Mouse (Mus musculus): ENCODE measurements at regions not wholly inside any gene's neighbourhood (a gene's known extent, or its start where the extent isn't known, plus 50 kb on each side); places are given as distances from the start of the nearest gene placed in this dataset.

DNA sequence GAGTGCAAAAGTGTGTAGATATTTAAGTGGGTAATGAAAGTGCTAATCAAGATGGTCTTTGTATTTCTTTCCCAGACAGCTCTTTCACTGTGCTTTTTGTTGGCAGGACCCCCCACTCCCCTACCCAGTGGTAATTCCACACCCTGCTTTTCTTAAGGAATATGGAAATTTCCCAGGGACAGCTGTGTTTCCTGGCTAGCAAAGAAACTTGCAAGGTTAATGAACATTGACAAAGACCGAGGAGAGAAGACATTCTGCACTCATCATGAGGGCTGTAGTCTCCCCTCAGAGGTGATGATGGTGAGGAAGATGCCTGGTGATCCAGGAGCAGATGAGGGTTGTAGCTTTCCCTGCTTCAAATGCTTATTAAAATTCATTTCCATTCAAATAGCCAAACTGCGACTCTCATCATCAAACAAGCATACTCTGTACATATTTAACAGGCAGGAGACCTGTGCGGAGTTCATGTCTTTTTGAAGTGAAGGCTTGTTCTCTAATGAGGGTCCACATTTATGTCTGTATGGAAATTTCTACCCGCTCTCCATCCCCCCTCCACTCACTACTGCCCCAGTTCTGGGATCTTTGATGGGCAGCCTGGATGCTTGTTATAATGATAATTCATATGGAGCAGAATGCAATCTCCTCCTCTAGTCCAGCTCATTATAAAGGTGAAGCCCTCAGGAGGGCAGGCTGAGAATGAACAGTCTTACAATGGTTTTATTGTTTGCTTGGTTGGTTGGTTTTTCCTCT is 364.1 kb upstream of the Camk1g start:
- intact Hi-C loops (cut with DNase I) = no loop called here
- TF ChIP-seq CTCF (IDR thresholded peaks at IDR 0.05) = no peak
- H3K4me3 ChIP-seq = no peak overlapping the region
- no peak for DNase-seq
- no peak overlapping the region for H3K27ac ChIP-seq

DNA sequence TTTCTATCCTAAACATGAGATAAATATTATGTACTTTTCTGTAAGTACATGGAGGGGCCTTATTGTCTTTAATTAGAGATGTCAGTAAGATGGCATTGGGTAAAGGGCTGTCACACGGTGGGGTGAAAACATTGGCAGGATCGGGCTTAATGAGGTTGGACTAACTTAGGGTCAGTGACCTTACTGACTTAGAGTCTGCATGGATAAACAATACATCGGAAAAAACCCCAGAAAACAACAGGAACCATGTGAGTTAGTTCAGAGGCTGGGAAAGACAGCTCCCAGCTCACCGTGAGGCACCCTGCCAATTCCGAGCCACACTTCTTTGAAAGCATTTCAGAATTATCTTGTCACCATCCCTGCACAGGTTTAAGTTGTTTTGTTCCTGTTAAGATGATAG is 363.3 kb upstream of the Camk1g start:
- intact Hi-C loops (cut with DNase I) = no loop called here
- Histone ChIP-seq H3K4me3 (no peak overlapping the region), H3K27ac (no peak overlapping the region)
- DNase-seq = no peak
- TF ChIP-seq CTCF (IDR thresholded peaks at IDR 0.05) = no peak

DNA sequence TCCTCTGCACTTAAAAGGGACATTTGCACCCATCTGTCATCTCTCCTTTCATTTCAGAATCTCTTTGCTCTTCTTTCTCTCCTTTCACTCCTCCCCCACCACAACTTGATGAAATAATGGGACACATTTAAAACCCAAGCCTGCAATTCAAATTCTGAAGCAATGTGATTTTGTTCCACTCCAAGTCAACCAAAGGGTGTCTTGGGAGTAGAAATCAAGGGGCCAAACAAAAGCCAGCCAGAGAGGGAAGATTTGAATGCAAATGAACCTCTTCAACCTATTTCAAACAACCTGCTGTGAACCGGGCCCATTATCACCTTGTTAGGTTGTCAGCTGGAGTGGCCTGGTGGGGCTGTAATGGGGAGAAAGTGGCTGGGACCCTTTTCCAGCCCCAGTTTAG is 362.0 kb upstream of the Camk1g start:
- H3K4me3 ChIP-seq = no peak overlapping the region
- H3K27ac ChIP-seq = no peak overlapping the region
- intact Hi-C loops (cut with DNase I) = no loop called here
- no peak for DNase-seq
- no peak for TF ChIP-seq CTCF (IDR thresholded peaks at IDR 0.05)

DNA sequence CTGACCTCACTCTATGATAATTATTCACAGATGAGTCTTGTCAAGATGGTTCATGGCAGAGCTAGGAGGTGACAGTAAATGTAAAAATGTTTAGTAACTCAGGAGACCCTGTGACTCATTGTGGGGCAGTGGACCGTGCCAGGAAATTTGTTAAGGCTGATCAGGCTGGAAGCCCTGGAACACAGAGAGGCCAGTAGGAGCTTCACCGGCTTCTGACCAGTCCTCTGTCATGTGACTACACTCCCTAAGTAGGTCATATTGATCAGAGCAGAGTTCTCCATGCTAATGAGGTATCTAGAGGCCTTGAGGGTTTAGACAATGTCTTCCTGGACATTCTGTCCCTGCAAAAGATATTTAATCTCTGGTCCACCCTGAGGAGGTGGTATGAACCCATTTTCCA is 351.8 kb upstream of the Camk1g start:
- Histone ChIP-seq H3K27ac (no peak overlapping the region), H3K4me3 (no peak overlapping the region)
- intact Hi-C loops (cut with DNase I) = no loop called here
- no peak for TF ChIP-seq CTCF (IDR thresholded peaks at IDR 0.05)
- no peak for DNase-seq

DNA sequence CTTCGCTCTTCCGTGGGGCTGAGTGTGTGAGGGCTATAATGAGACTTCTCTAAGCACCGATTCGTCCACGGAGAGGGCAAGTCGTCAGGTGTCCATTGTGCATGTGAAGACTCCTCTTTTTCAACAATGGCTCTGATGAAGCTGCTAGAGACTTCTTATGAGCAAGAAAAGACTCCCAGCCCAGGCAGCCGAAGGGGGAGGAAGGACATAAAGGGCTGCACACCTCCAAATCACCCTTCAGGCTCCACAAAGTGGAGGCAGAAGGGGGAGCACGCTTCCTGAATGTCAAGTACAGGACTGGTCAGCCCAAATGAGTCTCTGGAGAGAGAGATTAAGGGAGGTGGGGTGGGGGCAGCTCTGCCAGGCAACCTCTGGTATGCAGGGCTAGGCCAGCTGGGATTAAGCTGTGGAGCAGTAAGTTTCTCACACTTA is 350.3 kb upstream of the Camk1g start:
- TF ChIP-seq CTCF (IDR thresholded peaks at IDR 0.05) = no peak
- Histone ChIP-seq H3K27ac (no peak overlapping the region), H3K4me3 (no peak overlapping the region)
- no peak for DNase-seq
- intact Hi-C loops (cut with DNase I) = no loop called here

DNA sequence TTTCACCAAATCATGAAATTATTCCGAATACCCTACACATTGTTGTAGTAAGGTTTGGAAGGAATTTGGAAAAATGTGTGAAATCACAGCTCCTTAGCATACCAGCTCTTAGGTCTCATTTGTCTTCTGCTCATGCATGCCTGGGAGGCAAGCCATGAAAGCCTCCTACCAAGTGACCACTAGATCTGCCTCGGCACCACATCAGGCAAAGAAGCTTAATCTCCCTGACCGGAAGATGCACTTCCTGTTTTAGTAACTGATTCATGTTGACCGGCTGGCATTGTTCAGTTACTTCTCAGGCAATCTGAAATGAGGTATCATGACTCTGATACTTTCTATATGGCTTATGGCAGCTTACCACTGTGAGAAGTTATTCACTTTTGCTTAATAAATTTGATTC is 345.2 kb upstream of the Camk1g start:
- no peak overlapping the region for H3K4me3 ChIP-seq
- intact Hi-C loops (cut with DNase I) = no loop called here
- no peak for DNase-seq

DNA sequence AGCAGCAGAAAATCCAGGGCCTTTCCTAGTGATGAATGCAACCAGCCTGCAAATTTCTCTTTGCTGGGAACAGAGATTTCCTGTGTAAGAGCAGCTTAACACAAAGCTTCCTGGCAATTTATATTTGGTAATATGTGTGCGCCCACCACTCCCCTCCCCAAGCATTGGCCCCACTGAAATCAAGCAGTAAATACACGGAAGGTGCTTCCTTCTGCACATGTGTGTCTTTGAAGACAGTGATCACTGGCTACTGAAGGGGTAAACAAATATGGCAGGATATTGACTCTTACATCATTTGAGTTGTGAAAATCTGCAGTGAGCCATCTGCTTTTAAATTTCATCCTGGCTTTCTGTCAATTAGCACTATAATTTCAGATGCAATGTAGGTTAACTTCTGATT is 344.5 kb upstream of the Camk1g start:
- TF ChIP-seq CTCF (IDR thresholded peaks at IDR 0.05) = no peak
- Histone ChIP-seq H3K4me3 (no peak overlapping the region), H3K27ac (no peak overlapping the region)
- intact Hi-C loops (cut with DNase I) = no loop called here
- no peak for DNase-seq

More for the DNA sequence above, 345.2 kb upstream of the Camk1g start:
- no peak overlapping the region for H3K27ac ChIP-seq
- TF ChIP-seq CTCF (IDR thresholded peaks at IDR 0.05) = no peak

DNA sequence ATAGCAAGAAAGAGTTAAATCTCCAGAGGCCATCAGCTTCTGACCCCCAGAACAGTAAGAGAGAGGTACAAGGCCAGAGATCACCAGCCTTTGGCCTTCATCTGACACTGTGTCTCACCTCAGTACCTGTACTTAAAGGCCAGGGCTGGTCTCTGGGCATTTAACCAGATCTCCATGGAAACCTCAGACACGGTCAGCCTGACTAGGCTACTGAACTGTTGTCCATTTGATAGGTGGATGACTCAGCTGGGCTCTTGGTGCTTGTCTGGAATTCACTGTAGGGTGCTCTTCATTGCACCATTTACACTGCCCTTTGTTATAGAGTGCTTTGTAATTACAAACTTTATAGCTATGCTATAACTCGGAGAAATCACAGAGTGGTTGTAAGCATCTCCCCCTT is 335.1 kb upstream of the Camk1g start:
- Histone ChIP-seq H3K4me3 (no peak overlapping the region), H3K27ac (no peak overlapping the region)
- no peak for DNase-seq
- TF ChIP-seq CTCF (IDR thresholded peaks at IDR 0.05) = no peak
- intact Hi-C loops (cut with DNase I) = no loop called here

DNA sequence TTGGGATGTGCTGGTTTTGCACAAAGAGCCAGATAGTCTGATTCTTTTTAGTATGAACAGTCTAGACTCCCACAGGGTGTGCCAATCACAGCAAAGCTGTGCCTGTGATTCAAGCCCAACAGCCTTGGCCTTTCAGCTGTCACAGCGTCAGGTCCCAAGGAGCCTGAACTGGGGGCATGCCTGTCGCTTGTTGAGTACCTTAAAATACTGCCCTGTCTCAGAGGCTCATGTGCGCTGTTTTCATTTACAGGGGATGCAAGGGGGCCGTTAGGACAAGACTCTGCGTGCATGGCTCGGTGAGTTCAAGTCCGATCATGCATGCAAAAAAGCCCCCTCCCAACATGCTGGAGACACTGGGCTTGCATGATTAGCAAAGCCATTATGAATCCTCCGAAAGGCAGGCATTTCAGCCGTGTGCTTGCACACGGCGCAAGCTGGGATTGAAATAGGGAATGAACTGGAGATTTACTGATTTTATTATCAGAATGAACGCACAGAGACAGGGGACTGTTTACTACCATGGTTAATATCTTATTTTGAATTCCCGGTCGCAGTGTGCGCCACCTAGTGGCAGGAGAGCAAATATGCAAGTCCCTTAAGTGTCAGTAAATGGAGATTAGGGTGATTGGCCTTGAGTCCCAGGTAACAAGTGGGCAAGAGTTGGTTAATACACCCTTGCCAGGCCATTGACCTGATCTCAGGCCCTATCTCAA is 332.8 kb upstream of the Camk1g start:
- intact Hi-C loops (cut with DNase I) = loop anchor here (2.0 to 5.0 kb wide), 3 partner anchors 126 to 316 kb away; no protein-coding TSS in a partner anchor
- DNase-seq = peak; percentile 50
- H3K27ac ChIP-seq = no peak overlapping the region
- 0 out of 2 replicates have a peak overlapping the region, but pooled peaks have one; percentile 34 for H3K4me3 ChIP-seq
- TF ChIP-seq CTCF (IDR thresholded peaks at IDR 0.05) = peak; percentile 97

DNA sequence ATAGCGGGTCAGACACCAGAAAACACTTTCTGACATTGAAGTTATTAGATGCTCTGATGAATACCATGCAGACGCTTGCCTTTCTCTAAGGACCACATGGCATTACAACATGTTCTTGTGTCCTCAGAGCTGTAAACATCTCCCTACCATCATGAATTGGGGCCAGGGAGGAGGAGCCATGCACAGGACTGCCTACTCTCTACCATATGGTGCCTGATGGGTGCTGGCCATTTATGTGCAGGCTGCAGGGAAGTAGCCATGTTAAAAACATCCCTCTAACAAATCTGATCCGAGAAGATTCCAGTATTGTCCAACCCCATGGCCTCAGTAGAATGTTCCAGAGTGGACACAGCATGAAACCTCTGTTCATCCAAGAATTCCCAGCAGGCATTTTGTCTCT is 330.1 kb upstream of the Camk1g start:
- intact Hi-C loops (cut with DNase I) = loop anchor here (5.0 kb wide), 1 partner anchor 248 kb away; no protein-coding TSS in a partner anchor
- TF ChIP-seq CTCF (IDR thresholded peaks at IDR 0.05) = no peak
- DNase-seq = no peak
- Histone ChIP-seq H3K4me3 (no peak overlapping the region), H3K27ac (no peak overlapping the region)

DNA sequence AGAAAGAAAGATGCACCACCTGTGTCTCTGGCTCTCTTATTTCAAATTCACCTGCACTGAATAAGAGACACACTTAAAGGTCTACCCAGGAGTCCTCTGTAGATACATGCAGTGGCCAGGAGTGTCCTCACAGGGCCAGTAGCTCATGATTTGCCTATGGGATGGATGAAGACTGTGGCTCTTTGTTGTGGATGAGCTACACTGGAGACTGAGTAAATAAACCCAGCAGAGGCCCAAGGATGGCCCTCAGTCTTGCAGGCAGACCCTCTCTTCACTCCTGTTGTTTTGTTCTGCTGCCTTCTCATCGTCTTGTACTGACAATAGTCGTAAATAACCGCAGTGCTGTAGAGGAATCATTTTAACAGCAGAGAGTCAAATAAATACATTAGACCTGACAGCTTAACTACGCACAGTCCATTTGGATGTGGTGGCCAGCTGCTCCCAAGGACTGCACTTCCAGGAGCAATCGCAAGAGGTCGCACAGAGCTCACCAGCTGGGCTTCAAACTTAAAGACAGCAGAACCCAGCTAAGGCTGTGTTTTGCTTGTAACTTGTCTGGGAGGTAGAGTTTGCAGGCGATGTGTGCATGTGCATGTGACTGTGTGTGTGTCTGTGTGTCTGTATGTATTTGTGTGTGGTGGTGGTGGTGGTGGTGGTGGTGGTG is 328.6 kb upstream of the Camk1g start:
- TF ChIP-seq CTCF (IDR thresholded peaks at IDR 0.05) = peak; percentile 85
- intact Hi-C loops (cut with DNase I) = no loop called here
- DNase-seq = peak; percentile 61
- Histone ChIP-seq H3K27ac (no peak overlapping the region), H3K4me3 (no peak overlapping the region)

DNA sequence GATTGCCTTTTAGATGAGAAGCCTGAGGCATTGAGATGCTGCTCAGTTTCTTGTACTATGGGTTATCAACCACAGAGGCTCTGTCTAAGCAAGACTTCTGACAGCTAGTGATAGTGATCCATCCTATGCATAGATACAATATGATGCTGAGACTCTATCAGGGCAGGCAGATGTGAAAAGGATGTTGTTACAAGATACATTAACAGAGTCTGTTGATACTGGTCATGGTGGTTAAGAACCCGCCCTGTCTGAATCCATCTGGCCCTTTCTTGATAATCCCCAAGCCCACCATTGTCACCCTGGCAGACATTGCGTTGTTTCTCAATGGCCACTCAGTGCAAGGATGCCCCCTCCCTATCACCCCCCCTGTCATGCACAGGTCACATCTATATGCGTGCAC is 327.8 kb upstream of the Camk1g start:
- Histone ChIP-seq H3K27ac (no peak overlapping the region), H3K4me3 (no peak overlapping the region)
- intact Hi-C loops (cut with DNase I) = no loop called here
- TF ChIP-seq CTCF (IDR thresholded peaks at IDR 0.05) = no peak
- DNase-seq = no peak

DNA sequence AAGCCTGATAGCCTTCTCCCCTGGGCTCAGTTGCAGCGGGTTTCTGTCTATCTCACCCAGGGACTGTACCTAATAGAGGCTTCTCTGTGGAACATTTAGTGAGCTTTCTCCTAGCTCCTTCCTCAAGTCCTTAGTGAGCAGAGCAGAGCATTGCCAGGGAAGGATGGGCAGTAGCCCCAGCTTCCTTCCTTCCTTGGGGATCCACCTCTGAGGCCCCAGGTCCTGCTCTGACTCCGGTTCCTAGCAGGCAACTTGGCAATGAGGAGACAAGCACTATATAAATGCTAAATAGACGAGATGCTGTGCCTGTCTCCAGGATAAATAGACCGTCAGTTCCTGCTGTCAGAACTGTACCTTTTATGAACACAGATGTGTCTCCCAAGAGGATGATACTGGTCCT is 326.9 kb upstream of the Camk1g start:
- TF ChIP-seq CTCF (IDR thresholded peaks at IDR 0.05) = no peak
- H3K27ac ChIP-seq = no peak overlapping the region
- DNase-seq = no peak
- intact Hi-C loops (cut with DNase I) = no loop called here
- no peak overlapping the region for H3K4me3 ChIP-seq

Data from gastrocnemius, adult 2 months (tissue).